Mouse (Mus musculus): ENCODE results near the gene Qrfp. TPM values are rescaled to one million over a fixed set of nuclear protein-coding genes. Genes with fewer than 3 reads are reported as not detected.

Gene Qrfp
- total and polyA plus RNA-seq, 2 experiments from 2014 or later: 0.20 TPM; not detected in 1

GRCm38 (mm10) chr2:31789215-31789614, 21.2 kb downstream of the Qrfp start:
- Histone ChIP-seq H3K9ac (replicated peaks; ENCODE audit: low read length, poor library complexity, severe bottlenecking) (no peak overlapping the region), H3K36me3 (ENCODE audit: insufficient read depth, low read length) (peaks cover 15% of the 10 kb centered on the region), H3K27ac (ENCODE audit: low read depth, low read length) (no peak overlapping the region), H3K27me3 (ENCODE audit: insufficient read depth, low read length) (no peaks in the 10 kb centered on the region), H3K4me2 (ENCODE audit: low read depth, low read length, poor library complexity, severe bottlenecking) (no peak overlapping the region), H3K4me1 (ENCODE audit: insufficient read depth, low read length) (no peaks in the 10 kb centered on the region), H3K9me3 (ENCODE audit: low read length) (no peaks in the 10 kb centered on the region), H3K4me3 (ENCODE audit: low read depth, low read length) (no peak overlapping the region)
- no peak for ATAC-seq (ENCODE audit: low FRiP score)
- no peak for DNase-seq (ENCODE audit: low spot score)
- TF ChIP-seq CTCF (IDR thresholded peaks at IDR 0.05): no peak
- 81% methylated on average over 2 of the region's 2 CpGs for WGBS

- 69% methylated on average over 3 of the region's 3 CpGs for WGBS
- H3K4me1 ChIP-seq (ENCODE audit: insufficient read depth, low read length): no peaks in the 10 kb centered on the region
- H3K27me3 ChIP-seq (ENCODE audit: insufficient read depth, low read length): no peaks in the 10 kb centered on the region
- DNase-seq (ENCODE audit: low spot score) (peak; percentile 63), ATAC-seq (ENCODE audit: low FRiP score) (no peak)
- no peak overlapping the region for H3K4me3 ChIP-seq (ENCODE audit: low read depth, low read length)
- no peak overlapping the region for H3K9ac ChIP-seq (replicated peaks; ENCODE audit: low read length, poor library complexity, severe bottlenecking)
- H3K36me3 ChIP-seq (ENCODE audit: insufficient read depth, low read length): peaks cover 19% of the 10 kb centered on the region
- H3K9me3 ChIP-seq (ENCODE audit: low read length): no peaks in the 10 kb centered on the region
- H3K27ac ChIP-seq (ENCODE audit: low read depth, low read length): no peak overlapping the region
- H3K4me2 ChIP-seq (ENCODE audit: low read depth, low read length, poor library complexity, severe bottlenecking): no peak overlapping the region
- TF ChIP-seq CTCF (IDR thresholded peaks at IDR 0.05): peak; percentile 70
Observed at GRCm38 (mm10) chr2:31788227-31788626, 22.2 kb downstream of the Qrfp start.

GRCm38 (mm10) chr2:31787029-31787428, 23.4 kb downstream of the Qrfp start:
- Histone ChIP-seq H3K4me3 (ENCODE audit: low read depth, low read length) (no peak overlapping the region), H3K4me1 (ENCODE audit: insufficient read depth, low read length) (no peaks in the 10 kb centered on the region), H3K27me3 (ENCODE audit: insufficient read depth, low read length) (no peaks in the 10 kb centered on the region), H3K4me2 (ENCODE audit: low read depth, low read length, poor library complexity, severe bottlenecking) (no peak overlapping the region), H3K27ac (ENCODE audit: low read depth, low read length) (no peak overlapping the region), H3K9me3 (ENCODE audit: low read length) (no peaks in the 10 kb centered on the region), H3K36me3 (ENCODE audit: insufficient read depth, low read length) (peaks cover 16% of the 10 kb centered on the region), H3K9ac (replicated peaks; ENCODE audit: low read length, poor library complexity, severe bottlenecking) (no peak overlapping the region)
- no peak for ATAC-seq (ENCODE audit: low FRiP score)
- TF ChIP-seq CTCF (IDR thresholded peaks at IDR 0.05): peak; percentile 96
- peak; percentile 88 for DNase-seq (ENCODE audit: low spot score)
- WGBS: 12% methylated on average over 7 of the region's 7 CpGs

- H3K4me2 ChIP-seq (ENCODE audit: low read depth, low read length, poor library complexity, severe bottlenecking): no peak overlapping the region
- H3K4me3 ChIP-seq (ENCODE audit: low read depth, low read length): no peak overlapping the region
- H3K9ac ChIP-seq (replicated peaks; ENCODE audit: low read length, poor library complexity, severe bottlenecking): no peak overlapping the region
- no peak overlapping the region for H3K27ac ChIP-seq (ENCODE audit: low read depth, low read length)
- no peaks in the 10 kb centered on the region for H3K27me3 ChIP-seq (ENCODE audit: insufficient read depth, low read length)
- H3K9me3 ChIP-seq (ENCODE audit: low read length): no peaks in the 10 kb centered on the region
- no peaks in the 10 kb centered on the region for H3K4me1 ChIP-seq (ENCODE audit: insufficient read depth, low read length)
- H3K36me3 ChIP-seq (ENCODE audit: insufficient read depth, low read length): peaks cover 25% of the 10 kb centered on the region
- DNase-seq (ENCODE audit: low spot score) (peak; percentile 89), ATAC-seq (ENCODE audit: low FRiP score) (peak; percentile 34; the same call in 1 of the 2 replicates)
- peak; percentile 94 for TF ChIP-seq CTCF (IDR thresholded peaks at IDR 0.05)
- 40% methylated on average over 9 of the region's 9 CpGs for WGBS
Observed at GRCm38 (mm10) chr2:31785074-31785473, 25.3 kb downstream of the Qrfp start.

- peaks cover 31% of the 10 kb centered on the region for H3K36me3 ChIP-seq (ENCODE audit: insufficient read depth, low read length)
- no peak overlapping the region for H3K4me2 ChIP-seq (ENCODE audit: low read depth, low read length, poor library complexity, severe bottlenecking)
- H3K4me1 ChIP-seq (ENCODE audit: insufficient read depth, low read length): no peaks in the 10 kb centered on the region
- H3K27me3 ChIP-seq (ENCODE audit: insufficient read depth, low read length): no peaks in the 10 kb centered on the region
- no peak overlapping the region for H3K27ac ChIP-seq (ENCODE audit: low read depth, low read length)
- ATAC-seq (ENCODE audit: low FRiP score) (no peak), DNase-seq (ENCODE audit: low spot score) (no peak)
- H3K9me3 ChIP-seq (ENCODE audit: low read length): no peaks in the 10 kb centered on the region
- H3K9ac ChIP-seq (replicated peaks; ENCODE audit: low read length, poor library complexity, severe bottlenecking): no peak overlapping the region
- peak; percentile 54 for TF ChIP-seq CTCF (IDR thresholded peaks at IDR 0.05)
- no peak overlapping the region for H3K4me3 ChIP-seq (ENCODE audit: low read depth, low read length)
- WGBS: 76% methylated on average over 8 of the region's 8 CpGs
Observed at GRCm38 (mm10) chr2:31782958-31783602, 27.3 kb downstream of the Qrfp start.

GRCm38 (mm10) chr2:31779258-31779657, 31.1 kb downstream of the Qrfp start:
- 90% methylated on average over 2 of the region's 2 CpGs for WGBS
- no peak for DNase-seq (ENCODE audit: low spot score)
- Histone ChIP-seq H3K4me3 (ENCODE audit: low read depth, low read length) (no peak overlapping the region), H3K27ac (ENCODE audit: low read depth, low read length) (no peak overlapping the region), H3K36me3 (ENCODE audit: insufficient read depth, low read length) (peaks cover 23% of the 10 kb centered on the region), H3K9me3 (ENCODE audit: low read length) (no peaks in the 10 kb centered on the region), H3K9ac (replicated peaks; ENCODE audit: low read length, poor library complexity, severe bottlenecking) (no peak overlapping the region), H3K27me3 (ENCODE audit: insufficient read depth, low read length) (no peaks in the 10 kb centered on the region), H3K4me1 (ENCODE audit: insufficient read depth, low read length) (no peaks in the 10 kb centered on the region), H3K4me2 (ENCODE audit: low read depth, low read length, poor library complexity, severe bottlenecking) (no peak overlapping the region)
- no peak for ATAC-seq (ENCODE audit: low FRiP score)
- TF ChIP-seq CTCF (IDR thresholded peaks at IDR 0.05): no peak
